Mouse (Mus musculus) spleen, adult 2 months (tissue): ENCODE results near the gene Adgrv1.

Experiments used
- CTCF ChIP-seq: fragments of 200-500 bp; IDR thresholded peaks from 2 replicates; pipeline ENCODE4 v1.5.1; 2011; ENCODE audit warnings: mild to moderate bottlenecking, inconsistent platforms; ENCODE audit not compliant: insufficient read depth, insufficient read length, insufficient replicate concordance; ENCODE audit errors: extremely low read depth
- POLR2A ChIP-seq: fragments of 200-500 bp; IDR thresholded peaks from 2 replicates; pipeline ENCODE4 v1.6.1; 2011; ENCODE audit warnings: low read depth, low read length, inconsistent platforms

GRCm38 (mm10) chr13:81658053-81658752 lies 25.2 kb upstream of the Adgrv1 start:
- TF ChIP-seq CTCF (no peak), POLR2A (no peak)
